Mouse (Mus musculus): ENCODE measurements around the gene Rsad1.

GRCm38 (mm10) chr11:94549691-94550441 is 811 bp upstream of the Rsad1 start:
- TF ChIP-seq CTCF (IDR thresholded peaks at IDR 0.05; ENCODE audit: insufficient read depth, low read length), result no peak
- TF ChIP-seq POLR2A (IDR thresholded peaks at IDR 0.05; ENCODE audit: borderline replicate concordance, extremely low read depth, low read depth, low read length), result no peak
